Mouse (Mus musculus): Measurements from ENCODE around the gene Olfr1351.
"Not testable (repeated sequence)": the region's sequence is repeated elsewhere in the genome, so short reads cannot be mapped to it uniquely, and the experiment has no call there.

Olfr1351 gene

GRCm38 (mm10) chr10:79012172-79012571, at the start of gene Olfr1351:
Olfr1351 (plus strand) TSS chr10:79012472.
- no peak for DNase-seq (ENCODE audit: low read depth, low spot score)

- DNase-seq (ENCODE audit: low read depth, low spot score) = not testable (repeated sequence)
Measured at GRCm38 (mm10) chr10:78963009-78963408, 49.3 kb upstream of the Olfr1351 start, which contains the start of gene Olfr1353. Olfr1353 (plus strand) TSS chr10:78963309.

DNA sequence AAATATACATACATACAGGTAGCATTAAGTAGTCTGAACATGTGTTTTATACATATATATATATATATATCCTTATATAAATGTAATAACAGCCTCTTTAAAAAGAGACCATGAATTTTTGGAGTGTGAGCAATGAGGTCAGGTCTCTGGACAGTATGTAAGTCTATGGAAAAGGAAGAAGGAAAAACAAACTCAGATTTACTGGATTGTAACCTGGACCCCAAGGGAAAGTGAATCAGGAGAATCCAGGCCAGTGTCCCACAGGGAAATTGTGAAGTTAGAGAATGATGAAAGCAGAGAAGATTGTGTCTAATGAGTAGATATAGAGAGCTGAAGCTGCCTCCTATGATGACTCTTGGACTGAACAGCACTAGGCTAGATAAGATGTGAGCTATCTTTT, 31.5 kb upstream of the Olfr1351 start, which contains the start of gene Olfr1352:
Gene Olfr1352, plus strand, starts transcription at position 301 of the 400 bp plus-strand sequence.
- no peak for DNase-seq (ENCODE audit: low read depth, low spot score)

DNA sequence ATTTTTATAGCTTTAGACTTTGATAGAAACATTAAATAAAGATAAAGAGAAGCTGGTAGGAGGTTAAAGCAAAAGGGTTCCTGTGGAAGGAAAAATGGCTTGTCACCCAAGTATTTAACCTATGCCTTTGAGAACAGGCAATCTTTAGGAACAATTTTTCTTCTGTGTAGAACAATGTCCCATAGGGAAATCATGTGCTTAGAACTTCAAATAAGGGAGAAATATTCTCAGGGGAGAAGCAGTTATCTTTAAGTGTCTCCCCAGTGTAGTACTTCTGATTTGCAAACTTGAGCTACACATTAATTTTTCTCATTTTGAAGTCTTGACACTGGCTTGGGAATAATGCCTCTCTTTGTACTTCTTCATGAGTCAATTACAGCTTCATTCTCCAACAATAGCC, 16.2 kb downstream of the Olfr1351 start, which contains the start of gene Olfr57:
Gene Olfr57, plus strand, starts transcription at position 301 of the 400 bp plus-strand sequence.
- DNase-seq (ENCODE audit: low read depth, low spot score) = no peak

- not testable (repeated sequence) for DNase-seq (ENCODE audit: low read depth, low spot score)
Measured at GRCm38 (mm10) chr10:79042457-79042856, 30.2 kb downstream of the Olfr1351 start.

- DNase-seq (ENCODE audit: low read depth, low spot score) = not testable (repeated sequence)
Measured at GRCm38 (mm10) chr10:79057370-79057769, 45.1 kb downstream of the Olfr1351 start.

All from WW6 (cell line).